Comparison of ENCODE assay signal across 7 mouse cellular contexts in genomic region chr3:144203259-144203987, GRCm38 (mm10). TPM values are rescaled to one million over a fixed set of nuclear protein-coding genes. Genes with fewer than 3 reads are reported as not detected.
DNase-seq lines count a peak whose midpoint lies in the region; ATAC-seq and TF ChIP-seq lines count a peak whose summit lies in the region.

No protein-coding gene starts in this region.

- no peak for TF ChIP-seq EP300 in ES-Bruce4 (IDR thresholded peaks at IDR 0.05; ENCODE audit: insufficient read depth, low read depth, low read length)

- H3K36me3 ChIP-seq in ES-Bruce4 (ENCODE audit: control insufficient read depth, insufficient read depth, low read length, poor library complexity, severe bottlenecking), result no peaks in the 10 kb centered on the region; the same call in 1 of the 2 replicates
- peaks cover 6% of the 10 kb centered on the region; the same call in 1 of the 2 replicates for H3K36me3 ChIP-seq in lung, embryonic 16.5 days (ENCODE audit: control insufficient read depth, insufficient read depth, low read length)
- H3K36me3 ChIP-seq in stomach, embryonic 15.5 days, result no peaks in the 10 kb centered on the region

- H3K27me3 ChIP-seq in ES-Bruce4 (ENCODE audit: control insufficient read depth, insufficient read depth, low read length, poor library complexity, severe bottlenecking), result peaks cover 3% of the 10 kb centered on the region; the same call in 1 of the 2 replicates
- H3K27me3 ChIP-seq in lung, embryonic 16.5 days (ENCODE audit: control insufficient read depth, insufficient read depth, low read depth, low read length), result no peaks in the 10 kb centered on the region
- no peaks in the 10 kb centered on the region for H3K27me3 ChIP-seq in stomach, embryonic 15.5 days (replicated peaks)

- peak overlapping the region; percentile 44; the same call in 1 of the 2 replicates for H3K9ac ChIP-seq in ES-Bruce4 (ENCODE audit: low read depth, poor library complexity, severe bottlenecking)
- peak overlapping the region; percentile 98 for H3K9ac ChIP-seq in lung, embryonic 16.5 days (ENCODE audit: low read length)
- peak overlapping the region; percentile 51; the same call in 1 of the 2 replicates for H3K9ac ChIP-seq in stomach, embryonic 15.5 days

- no peaks in the 10 kb centered on the region; the same call in 1 of the 2 replicates for H3K9me3 ChIP-seq in ES-Bruce4 (replicated peaks; ENCODE audit: control insufficient read depth, insufficient read depth, low read length, poor library complexity, severe bottlenecking)
- H3K9me3 ChIP-seq in lung, embryonic 16.5 days (ENCODE audit: control insufficient read depth, low read length), result no peaks in the 10 kb centered on the region
- no peaks in the 10 kb centered on the region for H3K9me3 ChIP-seq in stomach, embryonic 15.5 days

- DNase-seq in B cell, adult 2 months, result peak; percentile 37
- DNase-seq in hindlimb bud, embryonic 11.5 days (ENCODE audit: extremely low spot score, low read depth, low spot score), result peak; percentile 60
- no peak for DNase-seq in frontal cortex, postnatal 10 days (ENCODE audit: low spot score in 2 of 2)

- no peak for ATAC-seq in lung, embryonic 16.5 days (ENCODE audit: low read depth)
- ATAC-seq in stomach, embryonic 15.5 days (ENCODE audit: insufficient read depth, low FRiP score, low read depth), result no peak

- peak overlapping the region; percentile 51 for H3K4me3 ChIP-seq in ES-Bruce4 (ENCODE audit: low read depth, low read length)
- H3K4me3 ChIP-seq in embryonic fibroblast, embryonic 13.5 days (ENCODE audit: insufficient read depth, low read length), result peak overlapping the region; percentile 98
- peak overlapping the region; percentile 91 for H3K4me3 ChIP-seq in lung, embryonic 16.5 days (ENCODE audit: low read length)
- peak overlapping the region; percentile 73 for H3K4me3 ChIP-seq in stomach, embryonic 15.5 days (replicated peaks)

- under 1% methylated on average over 15 of the region's 15 CpGs for WGBS in lung, embryonic 16.5 days
- under 1% methylated on average over 15 of the region's 15 CpGs for WGBS in stomach, embryonic 15.5 days

- H3K4me2 ChIP-seq in lung, embryonic 16.5 days (ENCODE audit: low read depth, low read length), result peak overlapping the region; percentile 94
- peak overlapping the region; percentile 88 for H3K4me2 ChIP-seq in stomach, embryonic 15.5 days

- no peak for TF ChIP-seq CTCF in ES-Bruce4 (IDR thresholded peaks at IDR 0.05; ENCODE audit: low read depth, low read length)
- TF ChIP-seq CTCF in embryonic fibroblast, embryonic 13.5 days (IDR thresholded peaks at IDR 0.05; ENCODE audit: borderline replicate concordance, insufficient read depth, low read length), result no peak

- H3K27ac ChIP-seq in ES-Bruce4 (ENCODE audit: insufficient read depth, low read length), result peak overlapping the region; percentile 8; the same call in 1 of the 2 replicates
- H3K27ac ChIP-seq in embryonic fibroblast, embryonic 13.5 days (ENCODE audit: insufficient read depth, low read length), result peak overlapping the region; percentile 78
- peak overlapping the region; percentile 99 for H3K27ac ChIP-seq in lung, embryonic 16.5 days (ENCODE audit: low read length)
- peak overlapping the region; percentile 99 for H3K27ac ChIP-seq in stomach, embryonic 15.5 days

- TF ChIP-seq POLR2A in ES-Bruce4 (IDR thresholded peaks at IDR 0.05; ENCODE audit: insufficient read depth, low read length), result no peak
- TF ChIP-seq POLR2A in embryonic fibroblast, embryonic 13.5 days (IDR thresholded peaks at IDR 0.05; ENCODE audit: low read depth, low read length), result peak; percentile 26; the same call in 1 of the 2 replicates

- peaks cover 1% of the 10 kb centered on the region for H3K4me1 ChIP-seq in ES-Bruce4 (ENCODE audit: control insufficient read depth, insufficient read depth, low read length)
- no peaks in the 10 kb centered on the region for H3K4me1 ChIP-seq in embryonic fibroblast, embryonic 13.5 days (ENCODE audit: control insufficient read depth, insufficient read depth, low read length)
- peaks cover 25% of the 10 kb centered on the region for H3K4me1 ChIP-seq in lung, embryonic 16.5 days (replicated peaks; ENCODE audit: control insufficient read depth, insufficient read depth, low read length)
- H3K4me1 ChIP-seq in stomach, embryonic 15.5 days, result peaks cover 15% of the 10 kb centered on the region

RNA-seq across cellular contexts. Expression of gene Lmo4, which starts 1.6 kb away (rescaled TPM):
- polyA plus RNA-seq in ES-Bruce4 (2011; ENCODE audit: insufficient read depth, insufficient read length, low read depth, missing spikeins), result 28.9 and 30.7 TPM in 2 replicates
- 113 and 124 TPM in 2 replicates for polyA plus RNA-seq in embryonic fibroblast, embryonic 13.5 days (2011; ENCODE audit: insufficient read length, low read depth, missing spikeins)
- 72.5 and 73.3 TPM in 2 replicates for polyA plus RNA-seq in lung, embryonic 16.5 days (2015; fragmentation: Nextera tagmentation; extraction: Ambion mirVana)
- 68.3 and 69.3 TPM in 2 replicates for polyA plus RNA-seq in stomach, embryonic 15.5 days (2015; fragmentation: Nextera tagmentation; extraction: Ambion mirVana)

Comparison
In these comparisons a context has a peak if more than half of its experiments do, and no peak if none do; other contexts are left out.
1. DNase-seq: peak in B cell, adult 2 months (2 of 2) and hindlimb bud, embryonic 11.5 days (single experiment); none in frontal cortex, postnatal 10 days (0 of 2).
2. H3K27ac ChIP-seq: peak in every context shown above with its lines; median percentile 99 in lung, embryonic 16.5 days; 99 in stomach, embryonic 15.5 days; 78 in embryonic fibroblast, embryonic 13.5 days; 8 in ES-Bruce4.
3. H3K9ac ChIP-seq: peak in every context shown above with its lines; median percentile 98 in lung, embryonic 16.5 days; 51 in stomach, embryonic 15.5 days; 44 in ES-Bruce4.
4. Peak in every context shown above with its lines, with median percentiles within 50 percentile points of each other: H3K4me3 ChIP-seq.